Comparison of ENCODE assay signal across 9 mouse cellular contexts in the genomic region with DNA sequence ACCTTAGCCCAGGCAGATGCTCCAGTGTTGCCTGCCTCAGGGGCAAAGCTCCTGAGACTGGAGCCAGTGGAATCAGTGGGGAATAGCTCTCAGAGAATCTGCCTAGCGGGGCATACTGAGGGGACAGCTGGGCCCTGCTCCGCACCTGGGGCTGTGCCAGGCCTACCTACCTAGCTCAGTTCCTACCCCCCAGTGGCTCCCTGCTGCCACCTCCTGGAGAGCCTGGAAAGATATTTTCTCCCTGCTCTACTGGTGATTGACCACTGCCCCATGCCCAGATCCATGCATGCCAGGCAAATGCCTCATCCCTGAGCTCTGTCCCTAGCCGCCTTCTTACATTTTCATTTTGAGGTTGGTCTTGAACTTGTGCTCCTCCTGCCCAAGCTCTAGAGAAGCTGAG. TPM values are rescaled to one million over a fixed set of nuclear protein-coding genes. Genes with fewer than 3 reads are reported as not detected.
DNase-seq lines count a peak whose midpoint lies in the region; ATAC-seq and TF ChIP-seq lines count a peak whose summit lies in the region.
"Had no signal": no experiment of that assay in that cellular context is flagged by ENCODE, and none has a peak within 500 bp of the region (broad histone marks: within the 10 kb centered on the region; RNA-seq: fewer than 3 reads in every experiment).

No protein-coding gene starts in this region.

- DNase-seq in heart, adult 2 months = peak; percentile 37 to 75
- DNase-seq in heart, adult 11 months = no peak
- DNase-seq in gastrocnemius, postnatal 36 days = peak; percentile 45 to 68
- peak; percentile 80 to 84 for DNase-seq in layer of hippocampus, postnatal 10 days (ENCODE audit: low spot score in 2 of 2)
- DNase-seq in thymus, postnatal 25 days = peak; percentile 61

- TF ChIP-seq POLR2A in heart, adult 2 months (IDR thresholded peaks at IDR 0.05; ENCODE audit: insufficient read depth, low read depth, low read length) = no peak
- no peak for TF ChIP-seq POLR2A in bone marrow macrophage, adult 2 months (IDR thresholded peaks at IDR 0.05; ENCODE audit: borderline replicate concordance, low read depth, low read length)

- 62% methylated on average over 3 of the region's 3 CpGs for WGBS in heart, adult 2 months

- no peaks in the 10 kb centered on the region for H3K4me1 ChIP-seq in heart, adult 2 months (ENCODE audit: control insufficient read depth, insufficient read depth, low read length)
- peaks cover 2% of the 10 kb centered on the region; the same call in 1 of the 2 replicates for H3K4me1 ChIP-seq in bone marrow macrophage, adult 2 months (ENCODE audit: control insufficient read depth, insufficient read depth, low read length)

- H3K79me2 ChIP-seq in heart, adult 2 months (replicated peaks; ENCODE audit: control insufficient read depth, insufficient read depth, low read length) = no peaks in the 10 kb centered on the region
- no peaks in the 10 kb centered on the region for H3K79me2 ChIP-seq in C2C12 (ENCODE audit: control insufficient read depth, insufficient read depth)

- ATAC-seq in megakaryocyte-erythroid progenitor cell, adult 5-6 weeks (replicated peaks; ENCODE audit: low FRiP score, low TSS enrichment, poor library complexity, severe bottlenecking) = peak; percentile 53

- intact Hi-C loops in heart, adult 2 months (cut with DNase I) = loop anchor here (2.0 kb wide), 1 partner anchor 24 kb away; a partner anchor contains a TSS
- intact Hi-C loops in gastrocnemius, postnatal 36 days (cut with DNase I) = loop anchor here (2.0 kb wide), 1 partner anchor 30 kb away; no protein-coding TSS in a partner anchor

- no peak overlapping the region for H3K27ac ChIP-seq in heart, adult 2 months
- H3K27ac ChIP-seq in bone marrow macrophage, adult 2 months (ENCODE audit: insufficient read depth, low read depth, low read length) = no peak overlapping the region
- H3K27ac ChIP-seq: limb, embryonic 12.5 days had no signal

- TF ChIP-seq CTCF in heart, adult 2 months (IDR thresholded peaks at IDR 0.05) = peak; percentile 81
- TF ChIP-seq CTCF in C2C12 (IDR thresholded peaks at IDR 0.05; ENCODE audit: control insufficient read depth, insufficient read depth, insufficient read length) = peak; percentile 28
- TF ChIP-seq CTCF in bone marrow macrophage, adult 2 months (IDR thresholded peaks at IDR 0.05; ENCODE audit: low read depth, low read length) = peak; percentile 59

- H3K27me3 ChIP-seq in heart, adult 2 months (ENCODE audit: control insufficient read depth, insufficient read depth, low read length) = no peaks in the 10 kb centered on the region
- H3K27me3 ChIP-seq in C2C12 (ENCODE audit: control insufficient read depth, insufficient read depth, insufficient read length) = no peaks in the 10 kb centered on the region
- H3K27me3 ChIP-seq: limb, embryonic 12.5 days had no signal

- no peak overlapping the region for H3K9ac ChIP-seq in heart, adult 2 months (ENCODE audit: low read depth, low read length)
- H3K9ac ChIP-seq: limb, embryonic 12.5 days had no signal

- H3K36me3 ChIP-seq in heart, adult 2 months (ENCODE audit: control insufficient read depth, insufficient read depth, low read length) = no peaks in the 10 kb centered on the region
- no peaks in the 10 kb centered on the region for H3K36me3 ChIP-seq in C2C12 (ENCODE audit: control insufficient read depth, insufficient read depth)

- no peak overlapping the region for H3K4me3 ChIP-seq in heart, adult 2 months
- no peak overlapping the region for H3K4me3 ChIP-seq in C2C12 (ENCODE audit: insufficient read depth, poor library complexity, severe bottlenecking)
- H3K4me3 ChIP-seq in bone marrow macrophage, adult 2 months (ENCODE audit: insufficient read depth, low read length) = no peak overlapping the region
- H3K4me3 ChIP-seq: limb, embryonic 12.5 days had no signal

- no peak for TF ChIP-seq EP300 in heart, adult 2 months (IDR thresholded peaks at IDR 0.05; ENCODE audit: insufficient read depth, low read depth, low read length)

- H3K79me3 ChIP-seq in C2C12 (ENCODE audit: low read depth) = no peaks in the 10 kb centered on the region

- no peak overlapping the region for H3ac ChIP-seq in C2C12 (ENCODE audit: control insufficient read depth, insufficient read length, low read depth)

TF ChIP-seq in C2C12, 6 proteins besides CTCF, POLR2A, EP300 and RAD21:
- TF ChIP-seq FOSL1 (IDR thresholded peaks at IDR 0.05; ENCODE audit: insufficient read depth, low read length, poor library complexity, severe bottlenecking) = no peak
- TF ChIP-seq MYOD1 (IDR thresholded peaks at IDR 0.05; ENCODE audit: control insufficient read depth, insufficient read length, low read depth) = no peak
- TF ChIP-seq MYOG (IDR thresholded peaks at IDR 0.05; ENCODE audit: control insufficient read depth, extremely low read depth, insufficient read length) = no peak
- no peak for TF ChIP-seq MAX (IDR thresholded peaks at IDR 0.05)
- no peak for TF ChIP-seq USF1 (IDR thresholded peaks at IDR 0.05; ENCODE audit: low read depth)
- no peak for TF ChIP-seq CEBPB (IDR thresholded peaks at IDR 0.05; ENCODE audit: low read depth)

RNA-seq across cellular contexts. Expression of a gene that starts 13.6 kb away (rescaled TPM):
- under 1 TPM; 0.09 to 0.18 TPM for total RNA-seq in heart, adult 2 months (2021)
- 1.1 and 2.0 TPM in 2 replicates for polyA plus RNA-seq in heart, adult 2 months (2012; rRNA removed)
- polyA plus RNA-seq in C2C12 (2012; fragmentation: generic; extraction: Trizol) = 1.4 TPM
- not detected in 2 replicates for polyA plus RNA-seq in bone marrow macrophage, adult 2 months (2012; ENCODE audit: insufficient read depth, insufficient read length, missing spikeins)
- under 1 TPM in 1 of 2 experiments, not detected in 1; 0.33 TPM for total RNA-seq in gastrocnemius, postnatal 36 days (2021)
- 1 to 10 TPM; 1.8 to 2.0 TPM for total RNA-seq in layer of hippocampus, postnatal 10 days (2021)
- not detected in 2 replicates for total RNA-seq in megakaryocyte-erythroid progenitor cell, adult 5-6 weeks (2014; fragmentation: Nextera tagmentation)
- not detected in 2 replicates for total RNA-seq in megakaryocyte-erythroid progenitor cell, adult 5-6 weeks (2017)

RNA-seq across cellular contexts. Expression of a gene that starts 24.5 kb away (rescaled TPM):
- total RNA-seq in heart, adult 2 months (2021) = 1 to 10 TPM; 2.5 to 3.4 TPM
- 6.9 and 9.2 TPM in 2 replicates for polyA plus RNA-seq in heart, adult 2 months (2012; rRNA removed)
- 14.4 TPM for polyA plus RNA-seq in C2C12 (2012; fragmentation: generic; extraction: Trizol)
- polyA plus RNA-seq in bone marrow macrophage, adult 2 months (2012; ENCODE audit: insufficient read depth, insufficient read length, missing spikeins) = 0.33 and 2.2 TPM in 2 replicates
- 1 to 10 TPM; 5.0 to 6.0 TPM for total RNA-seq in gastrocnemius, postnatal 36 days (2021)
- 10 to 100 TPM; 33.5 to 33.7 TPM for total RNA-seq in layer of hippocampus, postnatal 10 days (2021)
- 0.68 and 4.9 TPM in 2 replicates for total RNA-seq in megakaryocyte-erythroid progenitor cell, adult 5-6 weeks (2014; fragmentation: Nextera tagmentation)
- 0.23 TPM in 1 of 2 replicates, not detected in the other for total RNA-seq in megakaryocyte-erythroid progenitor cell, adult 5-6 weeks (2017)

RNA-seq across cellular contexts. Expression of a gene that starts 24.5 kb away (rescaled TPM):
- total RNA-seq in heart, adult 2 months (2021) = 1 to 10 TPM; 4.0 to 4.3 TPM
- polyA plus RNA-seq in heart, adult 2 months (2012; rRNA removed) = 8.6 and 9.3 TPM in 2 replicates
- polyA plus RNA-seq in C2C12 (2012; fragmentation: generic; extraction: Trizol) = 37.7 TPM
- polyA plus RNA-seq in bone marrow macrophage, adult 2 months (2012; ENCODE audit: insufficient read depth, insufficient read length, missing spikeins) = 0.32 TPM in 1 of 2 replicates, not detected in the other
- total RNA-seq in gastrocnemius, postnatal 36 days (2021) = 1 to 10 TPM; 2.8 to 3.2 TPM
- 100 to 1,000 TPM; 122 to 125 TPM for total RNA-seq in layer of hippocampus, postnatal 10 days (2021)
- total RNA-seq in megakaryocyte-erythroid progenitor cell, adult 5-6 weeks (2014; fragmentation: Nextera tagmentation) = not detected in 2 replicates
- 2.8 TPM in 1 of 2 replicates, not detected in the other for total RNA-seq in megakaryocyte-erythroid progenitor cell, adult 5-6 weeks (2017)

RNA-seq across cellular contexts. Expression of a gene that starts 28.3 kb away (rescaled TPM):
- 100 to 1,000 TPM; 109 to 124 TPM for total RNA-seq in heart, adult 2 months (2021)
- 279 and 324 TPM in 2 replicates for polyA plus RNA-seq in heart, adult 2 months (2012; rRNA removed)
- polyA plus RNA-seq in C2C12 (2012; fragmentation: generic; extraction: Trizol) = 296 TPM
- polyA plus RNA-seq in bone marrow macrophage, adult 2 months (2012; ENCODE audit: insufficient read depth, insufficient read length, missing spikeins) = 712 and 757 TPM in 2 replicates
- 10 to 100 TPM; 65.4 to 74.0 TPM for total RNA-seq in gastrocnemius, postnatal 36 days (2021)
- total RNA-seq in layer of hippocampus, postnatal 10 days (2021) = 100 to 1,000 TPM; 386 to 393 TPM
- 164 and 195 TPM in 2 replicates for total RNA-seq in megakaryocyte-erythroid progenitor cell, adult 5-6 weeks (2014; fragmentation: Nextera tagmentation)
- total RNA-seq in megakaryocyte-erythroid progenitor cell, adult 5-6 weeks (2017) = 40.6 and 60.1 TPM in 2 replicates

RNA-seq across cellular contexts. Expression of a gene that starts 33.0 kb away (rescaled TPM):
- 1 to 10 TPM; 3.0 to 3.9 TPM for total RNA-seq in heart, adult 2 months (2021)
- 7.3 and 8.4 TPM in 2 replicates for polyA plus RNA-seq in heart, adult 2 months (2012; rRNA removed)
- 16.4 TPM for polyA plus RNA-seq in C2C12 (2012; fragmentation: generic; extraction: Trizol)
- polyA plus RNA-seq in bone marrow macrophage, adult 2 months (2012; ENCODE audit: insufficient read depth, insufficient read length, missing spikeins) = 4.0 and 5.1 TPM in 2 replicates
- total RNA-seq in gastrocnemius, postnatal 36 days (2021) = 1 to 10 TPM; 1.4 to 2.6 TPM
- total RNA-seq in layer of hippocampus, postnatal 10 days (2021) = 10 to 100 TPM in 1 of 2 experiments, 1 to 10 TPM in 1; 9.6 to 10.6 TPM
- total RNA-seq in megakaryocyte-erythroid progenitor cell, adult 5-6 weeks (2014; fragmentation: Nextera tagmentation) = 12.8 and 24.7 TPM in 2 replicates
- 11.7 and 12.6 TPM in 2 replicates for total RNA-seq in megakaryocyte-erythroid progenitor cell, adult 5-6 weeks (2017)

Comparison
In these comparisons a context has a peak if more than half of its experiments do, and no peak if none do; other contexts are left out.
1. CTCF ChIP-seq: peak in every context shown above with its lines; median percentile 81 in heart, adult 2 months; 59 in bone marrow macrophage, adult 2 months; 28 in C2C12.
2. RNA of a gene that starts 24.5 kb away (total RNA-seq): 33.5 to 33.7 TPM in layer of hippocampus, postnatal 10 days; 5.0 to 6.0 TPM in gastrocnemius, postnatal 36 days, 2.5 to 3.4 TPM in heart, adult 2 months and 0.23 to 4.9 TPM in megakaryocyte-erythroid progenitor cell, adult 5-6 weeks; every median in the first group is over 4 times any median in the second.
3. RNA of a gene that starts 24.5 kb away (total RNA-seq): 122 to 125 TPM in layer of hippocampus, postnatal 10 days; 4.0 to 4.3 TPM in heart, adult 2 months, 2.8 to 3.2 TPM in gastrocnemius, postnatal 36 days and 2.8 TPM in megakaryocyte-erythroid progenitor cell, adult 5-6 weeks; every median in the first group is over 10 times any median in the second.